Mouse (Mus musculus) granulocyte monocyte progenitor cell, adult 5-6 weeks (primary cell): Measurements from ENCODE around the gene Ace. TPM values are rescaled to one million over a fixed set of nuclear protein-coding genes. Genes with fewer than 3 reads are reported as not detected.

Source experiments
- ATAC-seq: replicated peaks from 2 replicates; pipeline ENCODE4 v1.8.0; 2016; ENCODE audit warnings: mild to moderate bottlenecking, moderate TSS enrichment, inconsistent platforms; ENCODE audit not compliant: poor library complexity, severe bottlenecking
- total RNA-seq, 2 experiments: library from RNA; stranded (forward) in 1 of 2; stranded (reverse) in 1 of 2; fragments of 200-712, 200-1000 nt in 1 of 2; fragments of >200 nt in 1 of 2; fragmentation: Nextera tagmentation in 1 of 2; gene quantifications; 2 replicates each; pipeline ENCODE4 v1.2.3; 2014 to 2017

Ace gene
- not detected in 2 replicates for total RNA-seq (2014; fragmentation: Nextera tagmentation)
- total RNA-seq (2017), result not detected in 2 replicates

- peak; percentile 39; the same call in 1 of the 2 replicates for ATAC-seq
These were observed at the start of gene Ace for GRCm38 (mm10) chr11:105967741-105968574. Gene Ace (plus strand): TSS chr11:105967945.

- no peak for ATAC-seq
These were observed 47.5 kb upstream of the Ace start for GRCm38 (mm10) chr11:105920098-105920785.

GRCm38 (mm10) chr11:105920836-105921235 is 46.9 kb upstream of the Ace start:
- ATAC-seq, result no peak

- no peak for ATAC-seq
These were observed 46.5 kb upstream of the Ace start for GRCm38 (mm10) chr11:105921275-105921674.

- ATAC-seq, result no peak
These were observed 44.7 kb upstream of the Ace start for GRCm38 (mm10) chr11:105922769-105923663.

GRCm38 (mm10) chr11:105927065-105928030 is 40.4 kb upstream of the Ace start:
- peak; percentile 96 for ATAC-seq

GRCm38 (mm10) chr11:105928171-105928570 is 39.6 kb upstream of the Ace start:
- no peak for ATAC-seq

- ATAC-seq, result no peak
These were observed 36.4 kb upstream of the Ace start for GRCm38 (mm10) chr11:105931380-105931779.

- no peak for ATAC-seq
These were observed 34.0 kb upstream of the Ace start for GRCm38 (mm10) chr11:105933746-105934145.

GRCm38 (mm10) chr11:105934303-105934711 is 33.4 kb upstream of the Ace start:
- ATAC-seq, result no peak

GRCm38 (mm10) chr11:105934816-105935215 is 32.9 kb upstream of the Ace start:
- ATAC-seq, result no peak

- ATAC-seq, result no peak
These were observed 32.2 kb upstream of the Ace start for GRCm38 (mm10) chr11:105935496-105935895.

GRCm38 (mm10) chr11:105936200-105936599 is 31.5 kb upstream of the Ace start:
- ATAC-seq, result no peak

- no peak for ATAC-seq
These were observed 30.8 kb upstream of the Ace start for GRCm38 (mm10) chr11:105936974-105937373.

GRCm38 (mm10) chr11:105938771-105939170 is 29.0 kb upstream of the Ace start:
- ATAC-seq, result no peak

- ATAC-seq, result no peak
These were observed 25.8 kb upstream of the Ace start for GRCm38 (mm10) chr11:105941973-105942372.

- peak; percentile 41 for ATAC-seq
These were observed 24.3 kb upstream of the Ace start for GRCm38 (mm10) chr11:105943133-105944102.

GRCm38 (mm10) chr11:105944126-105944621 is 23.6 kb upstream of the Ace start:
- ATAC-seq, result peak; percentile 44
